Mouse (Mus musculus): ENCODE data around the gene Opcml.

- TF ChIP-seq CTCF (IDR thresholded peaks at IDR 0.05; ENCODE audit: low read depth) (no peak), EP300 (IDR thresholded peaks at IDR 0.05; ENCODE audit: low read depth) (no peak)
Observed at GRCm38 (mm10) chr9:27964902-27965550, 174.5 kb downstream of the Opcml start.
